Mouse (Mus musculus): ENCODE results near the gene Dnajb5.

Gene Dnajb5

GRCm38 (mm10) chr4:42949676-42950051 is at the start of gene Dnajb5:
Dnajb5 (plus strand) TSS chr4:42949814.
- peak; percentile 97 for DNase-seq

DNA sequence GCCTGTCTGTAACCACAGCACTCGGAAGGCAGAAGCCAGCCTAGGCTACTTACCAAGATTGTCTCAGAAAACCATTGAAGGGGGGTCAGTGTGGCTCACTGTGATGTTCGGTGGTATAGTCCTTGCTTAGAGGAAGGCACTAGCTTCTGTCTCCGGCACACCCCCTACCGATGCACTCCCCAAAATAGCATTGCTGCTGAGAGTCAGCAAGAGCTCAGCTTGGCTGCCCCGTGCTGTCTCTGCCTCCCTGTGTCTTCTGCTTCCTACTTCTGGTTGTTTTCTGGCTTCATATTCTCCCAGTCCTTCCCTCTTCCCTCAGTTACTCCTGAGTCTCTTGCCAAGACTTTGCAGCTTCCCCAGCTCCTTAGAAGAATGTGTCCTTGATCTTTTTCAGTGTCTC is 48.7 kb upstream of the Dnajb5 start:
- DNase-seq = no peak

DNA sequence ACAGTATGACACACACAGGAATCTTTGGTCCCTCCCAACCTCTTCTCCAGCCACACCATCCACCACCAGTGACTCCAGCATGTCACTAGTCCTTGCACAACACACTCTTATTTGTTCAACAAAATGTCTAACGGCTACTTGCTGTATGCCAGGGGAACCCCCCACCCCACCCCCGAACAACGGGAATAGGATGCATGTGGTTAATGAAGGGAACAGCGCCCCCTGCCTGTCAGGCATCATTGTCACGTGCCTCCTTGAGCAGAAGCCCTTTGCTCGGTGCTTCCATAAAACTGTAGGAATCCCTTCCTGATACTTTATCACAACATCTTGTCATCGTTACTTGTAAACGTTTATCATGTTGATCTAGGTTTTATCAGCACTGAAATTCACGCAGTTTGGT is 47.4 kb upstream of the Dnajb5 start:
- peak; percentile 9 for DNase-seq

- no peak for DNase-seq
Measured at GRCm38 (mm10) chr4:42902730-42903129, 46.9 kb upstream of the Dnajb5 start.

DNA sequence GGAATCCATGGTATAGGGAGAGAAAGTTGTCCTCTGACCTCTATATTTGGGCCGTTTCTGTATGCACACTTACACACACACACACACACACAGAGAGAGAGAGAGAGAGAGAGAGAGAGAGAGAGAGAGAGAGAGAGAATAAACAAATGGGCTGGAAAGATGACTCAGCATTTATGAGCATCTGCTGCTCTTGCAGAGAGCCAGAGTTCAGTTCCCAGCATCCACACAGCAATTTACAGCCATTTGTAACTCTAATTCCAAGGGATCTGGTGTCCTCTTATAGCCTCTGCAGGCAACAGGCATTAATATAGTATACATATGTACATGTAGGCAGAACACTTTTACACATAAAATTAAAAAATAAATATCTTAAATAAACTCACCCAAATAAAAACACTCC is 45.7 kb upstream of the Dnajb5 start:
- no peak for DNase-seq

GRCm38 (mm10) chr4:42904523-42904922 is 45.1 kb upstream of the Dnajb5 start:
- DNase-seq = no peak

- DNase-seq = no peak
Measured at GRCm38 (mm10) chr4:42904966-42905365, 44.6 kb upstream of the Dnajb5 start.

DNA sequence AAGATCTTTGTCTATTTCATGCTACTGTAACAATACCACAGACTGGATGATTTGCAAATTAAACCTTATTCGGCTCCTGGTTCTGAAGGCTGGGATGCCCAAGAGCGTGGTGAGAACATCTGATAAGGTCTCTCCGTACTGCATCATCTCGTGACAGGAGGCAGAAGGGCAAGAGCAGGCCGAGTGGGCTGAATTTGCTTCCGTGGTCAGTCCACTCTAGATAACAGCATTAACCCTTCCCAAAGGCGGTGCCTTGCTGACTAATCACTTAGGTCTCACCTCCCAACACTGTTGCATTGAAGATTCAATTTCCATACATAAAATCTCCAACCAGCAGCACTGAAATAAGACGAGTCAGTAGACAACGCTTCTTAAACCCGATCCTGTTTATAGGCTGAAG is 36.2 kb upstream of the Dnajb5 start:
- DNase-seq = no peak

- DNase-seq = no peak
Measured at GRCm38 (mm10) chr4:42915311-42915710, 34.3 kb upstream of the Dnajb5 start.

DNA sequence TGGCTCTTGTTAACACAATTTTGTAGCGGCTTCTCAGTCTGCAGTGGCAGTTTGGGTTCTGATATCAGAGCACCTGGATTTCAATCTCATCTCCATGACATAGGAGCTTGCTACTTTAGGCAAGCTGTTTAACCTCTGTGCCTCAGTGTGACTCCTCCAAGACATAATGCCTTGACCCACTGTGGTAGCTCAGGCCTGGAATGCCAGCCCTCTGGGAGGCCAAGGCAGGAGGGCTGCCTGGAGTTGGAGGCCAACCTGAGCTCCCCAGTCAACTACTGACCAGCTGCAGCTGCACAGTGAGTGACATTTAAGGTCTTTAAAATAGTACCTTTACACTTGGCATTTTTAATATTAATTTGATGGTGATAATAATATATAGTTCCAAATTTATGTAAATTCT is 33.6 kb upstream of the Dnajb5 start:
- DNase-seq = no peak

DNA sequence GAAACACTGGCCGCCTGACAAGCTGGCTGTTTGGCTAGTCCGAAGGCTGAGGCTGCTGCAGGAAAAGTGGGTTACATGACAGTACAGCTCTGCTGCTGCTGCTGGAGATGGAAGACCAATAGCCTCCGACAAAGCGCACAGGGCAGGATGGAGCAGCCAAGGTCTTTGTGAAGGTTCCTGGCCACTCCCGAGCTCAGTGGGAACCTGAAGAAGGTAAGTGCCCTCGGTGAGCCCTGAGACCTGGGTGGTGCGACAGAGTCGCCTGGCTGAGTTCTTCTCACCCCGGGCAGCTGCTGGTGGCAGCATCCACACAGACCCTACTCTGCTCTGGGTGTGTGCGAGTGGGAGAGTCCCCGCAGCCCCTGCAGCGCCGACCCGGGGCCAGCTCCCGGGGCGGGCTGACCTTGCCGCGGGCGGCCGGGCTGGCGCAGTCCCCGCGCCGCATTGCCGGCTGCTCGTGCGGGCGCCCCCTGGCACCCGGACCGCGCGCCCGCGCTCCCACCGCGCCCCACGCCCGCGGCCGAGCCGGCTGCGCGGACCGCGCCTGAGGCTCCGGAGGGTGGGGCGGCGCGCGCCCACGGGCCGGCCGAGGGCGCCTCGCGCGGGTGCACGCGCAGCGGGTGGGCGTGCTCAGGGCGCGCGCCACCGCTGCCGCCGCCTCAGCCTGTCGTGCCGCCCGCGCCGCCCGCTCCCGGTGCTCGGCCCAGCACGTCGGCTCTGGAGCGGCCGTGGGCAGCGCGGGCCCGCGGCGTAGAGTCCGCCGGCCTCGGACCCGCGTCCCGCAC is 32.8 kb upstream of the Dnajb5 start, which contains the start of gene Phf24:
Gene Phf24 (plus strand): TSS at position 44 of the 785 bp plus-strand sequence.
- DNase-seq = no peak

DNA sequence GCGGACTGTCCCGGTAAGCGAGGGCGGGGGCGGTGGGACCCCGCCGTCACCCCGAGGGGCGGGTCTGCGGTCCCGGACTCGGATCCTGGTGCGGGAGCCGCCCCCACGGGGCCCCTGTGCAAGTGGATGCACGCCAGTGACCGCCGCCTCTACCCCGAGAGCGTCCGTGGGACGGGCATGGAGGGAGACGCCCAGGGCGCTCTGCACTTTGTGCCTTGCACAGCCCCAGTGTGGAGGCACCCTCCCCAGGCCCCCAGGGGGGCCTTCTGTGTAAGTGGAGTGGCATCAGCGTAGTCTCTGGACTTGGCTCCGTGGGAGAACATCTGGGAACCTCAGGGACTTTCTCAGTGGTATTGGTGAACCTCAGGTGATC is 32.2 kb upstream of the Dnajb5 start:
- no peak for DNase-seq

GRCm38 (mm10) chr4:42920726-42921125 is 28.9 kb upstream of the Dnajb5 start:
- DNase-seq = no peak

- no peak for DNase-seq
Measured at GRCm38 (mm10) chr4:42921536-42921935, 28.1 kb upstream of the Dnajb5 start.

- DNase-seq = no peak
Measured at GRCm38 (mm10) chr4:42922056-42922455, 27.6 kb upstream of the Dnajb5 start.

- DNase-seq = no peak
Measured at GRCm38 (mm10) chr4:42922461-42922860, 27.2 kb upstream of the Dnajb5 start.

DNA sequence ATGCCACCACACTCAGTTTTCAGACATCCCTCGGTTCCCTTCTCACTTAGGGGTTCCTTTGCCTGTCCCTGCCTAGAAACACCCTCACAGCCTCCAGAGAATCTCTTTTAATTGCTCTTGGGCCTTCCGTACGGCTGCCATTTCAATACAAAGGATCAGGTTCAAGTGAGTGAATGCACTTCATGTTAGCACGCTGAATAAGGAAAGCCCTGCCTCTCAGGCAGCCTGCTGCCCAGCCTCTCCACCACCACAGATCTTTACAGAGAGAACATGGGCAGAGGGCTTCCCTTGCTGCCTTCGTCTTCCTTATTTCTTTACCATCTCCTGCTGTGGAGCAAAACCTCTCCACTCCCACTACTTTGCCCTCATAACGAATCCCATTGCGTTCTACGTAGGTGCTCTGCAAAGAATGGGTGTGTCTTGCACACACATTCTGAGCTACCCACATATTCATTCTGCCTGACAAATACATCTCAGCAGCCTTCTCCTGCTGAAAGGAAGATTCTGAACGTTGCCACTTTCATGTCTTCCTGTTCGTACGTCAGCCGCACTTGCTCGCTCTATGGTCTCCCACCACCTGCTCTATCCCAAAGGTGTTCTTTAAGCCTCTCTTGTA is 25.4 kb upstream of the Dnajb5 start:
- no peak for DNase-seq

DNA sequence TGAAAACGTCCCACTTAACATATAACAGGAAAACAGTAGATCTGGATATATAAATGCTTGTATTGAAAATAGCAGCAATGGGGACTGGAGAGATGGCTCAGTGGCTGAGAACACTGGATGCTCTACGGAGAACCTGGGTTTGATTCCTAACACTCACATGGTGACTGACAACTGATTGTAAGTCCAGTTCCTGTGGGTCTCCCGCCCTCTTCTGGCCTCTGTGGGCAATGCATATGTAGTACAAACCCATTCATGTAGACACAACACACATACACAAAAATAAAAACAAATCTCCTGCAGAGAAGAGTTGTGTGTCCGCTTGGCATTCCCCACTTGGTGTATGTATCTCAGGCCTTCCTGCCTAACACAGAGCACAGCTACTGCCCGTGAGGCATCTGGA is 21.4 kb upstream of the Dnajb5 start:
- no peak for DNase-seq

DNA sequence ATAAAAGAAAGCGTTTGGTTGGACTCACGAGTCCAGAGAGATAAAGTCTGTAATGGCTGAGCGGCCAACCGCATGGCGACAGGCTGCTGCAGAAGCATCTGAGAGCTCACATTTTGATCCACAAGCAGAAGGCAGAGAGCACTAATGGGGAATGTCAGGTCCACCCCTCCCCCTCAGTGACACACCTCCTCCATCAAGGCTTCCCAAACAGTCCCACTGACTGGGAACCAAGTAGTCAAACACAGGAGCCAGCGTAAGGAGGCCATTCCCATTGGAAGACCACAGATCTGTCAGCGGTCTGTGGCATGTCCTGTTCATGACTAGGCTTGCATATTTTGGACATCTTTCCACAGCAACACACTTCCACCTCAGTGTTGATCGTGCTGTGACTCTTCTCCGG is 20.7 kb upstream of the Dnajb5 start:
- no peak for DNase-seq

DNA sequence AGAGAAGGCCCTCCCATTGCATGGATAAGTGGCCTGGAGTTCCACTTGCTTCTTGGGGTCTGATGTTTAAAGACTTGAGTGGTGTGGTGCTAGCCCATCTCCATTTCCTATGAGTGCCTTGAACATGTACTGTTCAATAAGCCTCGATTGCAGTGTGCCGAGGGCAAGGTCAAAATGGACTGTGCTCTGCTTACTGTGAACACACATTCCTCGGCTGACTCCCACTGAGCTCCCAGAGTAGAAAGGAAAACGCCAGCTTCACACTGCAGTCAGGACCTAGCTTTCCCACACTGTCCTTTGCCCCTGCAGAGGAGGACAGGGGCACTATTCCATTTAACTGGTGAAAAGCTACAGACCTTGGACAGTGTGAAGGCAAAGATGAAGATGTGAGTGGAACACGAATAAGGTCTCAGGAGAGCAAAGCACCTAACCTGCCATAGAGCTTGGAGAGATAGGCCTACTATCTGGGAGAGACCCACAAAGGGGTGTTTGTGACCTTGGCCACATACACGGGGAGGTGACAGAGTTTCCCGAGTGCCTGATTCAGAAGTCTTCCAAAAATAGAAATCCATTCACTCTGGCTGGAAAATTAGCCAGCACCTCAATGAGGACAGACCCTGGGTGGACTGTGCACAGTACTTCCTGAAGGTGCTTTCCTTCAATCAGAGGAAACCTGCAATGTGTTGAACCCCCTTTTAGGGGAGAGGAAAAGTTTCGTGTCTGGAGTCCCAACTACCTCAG is 17.2 kb upstream of the Dnajb5 start:
- DNase-seq = no peak

DNA sequence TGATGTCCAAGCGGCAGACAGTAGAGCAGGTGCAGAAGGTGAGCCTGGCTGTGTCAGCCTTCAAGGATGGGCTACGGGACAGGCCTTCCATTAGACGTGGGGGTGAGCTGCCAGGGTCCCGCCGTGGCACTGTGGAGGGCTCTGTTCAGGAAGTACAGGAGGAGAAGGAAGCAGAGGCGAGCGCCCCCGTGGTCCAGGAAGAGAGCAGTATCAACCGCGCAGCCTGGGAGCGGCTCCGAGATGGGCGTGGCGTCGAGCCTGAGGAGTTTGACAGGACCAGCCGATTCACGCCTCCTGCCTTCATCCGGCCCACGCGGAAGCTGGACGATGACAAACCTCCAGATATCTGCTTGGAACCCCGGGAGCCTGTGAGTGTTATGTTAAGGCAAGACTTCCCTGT is 16.0 kb upstream of the Dnajb5 start:
- DNase-seq = peak; percentile 29

DNA sequence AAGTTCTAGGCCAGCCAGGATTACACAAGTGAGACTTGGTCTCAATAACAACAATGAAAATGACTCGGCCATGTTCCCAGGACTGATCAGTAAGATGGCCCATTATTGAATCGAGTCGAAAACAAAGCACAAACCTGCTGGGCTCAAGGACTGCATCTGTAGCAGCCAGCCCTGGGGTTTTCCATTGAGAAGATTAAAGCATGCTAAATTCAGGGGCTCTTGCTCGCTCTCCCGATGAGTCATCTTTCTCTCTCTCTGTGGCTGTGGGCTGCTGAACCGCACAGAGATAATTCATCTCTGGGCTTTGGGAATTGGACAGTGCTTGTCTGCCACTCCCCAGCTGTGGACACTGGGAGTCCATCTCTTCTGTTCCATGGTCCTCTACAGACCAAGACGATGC is 8.2 kb upstream of the Dnajb5 start:
- no peak for DNase-seq

- no peak for DNase-seq
Measured at GRCm38 (mm10) chr4:42943341-42943740, 6.3 kb upstream of the Dnajb5 start.

- no peak for DNase-seq
Measured at GRCm38 (mm10) chr4:42944185-42944584, 5.4 kb upstream of the Dnajb5 start.

Data from thymus, postnatal 25 days (tissue).